Mouse (Mus musculus) fibroblast of lung, adult 2 months (primary cell): Measurements from ENCODE around the gene Unc93a2.
"Not testable (repeated sequence)": the region's sequence is repeated elsewhere in the genome, so short reads cannot be mapped to it uniquely, and the experiment has no call there.

Experiments
- DNase-seq: peaks from one replicate; pipeline ENCODE4 v3.0.0-alpha.2; 2011; ENCODE audit warnings: low read depth

Gene Unc93a2

GRCm38 (mm10) chr17:7385364-7385763 lies at the start of gene Unc93a2:
Unc93a2 (minus strand) TSS chr17:7385464.
- not testable (repeated sequence) for DNase-seq

DNA sequence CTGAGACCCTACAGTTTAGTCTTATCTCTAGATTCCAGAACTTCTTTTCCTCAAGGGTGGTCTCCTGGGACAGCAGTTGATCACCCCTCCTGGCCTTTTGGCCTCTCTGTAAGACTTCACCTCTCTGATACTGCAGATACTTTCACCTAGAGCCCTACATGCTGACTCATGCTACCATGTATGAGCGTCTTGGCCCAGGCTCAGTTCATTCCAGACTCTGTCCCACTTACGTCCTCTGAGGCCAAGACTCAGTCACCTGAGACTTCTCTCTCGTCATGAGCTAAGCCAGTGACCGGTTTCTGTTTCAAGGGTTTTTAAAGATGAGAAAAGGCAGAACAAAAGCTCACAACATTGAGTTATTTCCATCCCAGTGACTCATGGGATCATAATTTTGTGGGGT lies 48.9 kb upstream of the Unc93a2 start:
- DNase-seq = not testable (repeated sequence)

DNA sequence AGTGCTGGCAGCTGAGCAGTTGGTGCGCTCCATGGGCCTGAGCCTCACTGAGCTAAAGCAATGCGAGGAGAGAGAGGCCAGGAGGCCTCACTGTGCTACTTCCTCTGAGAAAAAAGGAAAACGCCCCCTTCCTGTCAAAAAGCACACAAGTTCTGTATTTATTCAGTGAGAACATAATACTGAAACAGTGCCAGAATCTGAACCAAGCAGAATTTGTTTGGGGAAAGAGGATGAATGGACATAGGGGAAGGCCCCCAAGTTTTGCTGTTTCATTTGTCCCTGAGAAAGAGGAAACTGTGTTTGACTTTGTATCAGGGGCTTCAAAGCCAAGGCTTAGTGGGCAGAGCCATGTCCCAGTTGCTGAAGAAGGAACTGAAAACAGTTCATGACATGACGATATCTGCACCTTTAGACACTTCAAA lies 45.0 kb upstream of the Unc93a2 start:
- DNase-seq = not testable (repeated sequence)

GRCm38 (mm10) chr17:7420191-7420973 lies 35.1 kb upstream of the Unc93a2 start:
- DNase-seq = not testable (repeated sequence)

GRCm38 (mm10) chr17:7414601-7415310 lies 29.5 kb upstream of the Unc93a2 start:
- not testable (repeated sequence) for DNase-seq

GRCm38 (mm10) chr17:7413336-7413735 lies 28.1 kb upstream of the Unc93a2 start:
- not testable (repeated sequence) for DNase-seq

DNA sequence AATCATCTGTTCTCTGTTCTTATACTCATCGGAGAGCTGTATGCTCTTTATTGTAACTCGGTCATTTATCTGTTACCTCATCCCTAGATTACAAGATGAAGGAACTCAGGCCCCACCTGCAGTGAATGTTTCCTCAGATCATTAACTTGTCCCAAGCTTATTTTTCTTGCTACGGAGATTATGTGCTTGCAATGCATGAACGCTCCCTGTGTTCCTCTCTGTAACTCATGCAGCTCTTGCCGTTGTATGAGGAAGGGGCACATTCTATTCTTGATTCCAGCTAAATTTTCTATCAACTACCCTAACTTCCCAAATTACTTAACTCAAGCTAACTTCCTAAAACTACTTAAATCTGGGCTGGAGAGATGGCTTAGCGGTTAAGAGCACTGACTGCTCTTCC lies 14.5 kb upstream of the Unc93a2 start:
- DNase-seq = not testable (repeated sequence)

- DNase-seq = not testable (repeated sequence)
Measured at GRCm38 (mm10) chr17:7398198-7398847, 13.1 kb upstream of the Unc93a2 start.

- DNase-seq = not testable (repeated sequence)
Measured at GRCm38 (mm10) chr17:7397079-7397478, 11.8 kb upstream of the Unc93a2 start.

DNA sequence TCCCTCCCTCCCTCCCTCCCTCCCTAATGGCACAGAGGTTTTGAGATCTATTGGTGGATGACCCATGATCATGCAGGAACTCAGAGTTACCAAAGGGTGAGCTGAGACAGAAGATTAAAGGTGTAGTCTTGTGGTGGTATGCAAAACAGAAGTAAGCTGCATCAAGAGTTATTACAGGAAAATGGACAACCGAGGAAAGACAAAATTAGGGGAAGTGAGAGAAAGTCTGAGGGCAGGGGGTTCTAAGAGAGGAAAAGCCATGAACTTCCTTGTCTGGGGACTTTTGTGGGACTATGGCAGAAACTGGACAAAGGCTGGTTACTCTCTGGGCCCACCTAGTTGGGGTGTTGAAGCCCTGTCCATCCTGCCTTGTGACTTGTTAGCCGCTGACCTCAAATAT lies 11.0 kb upstream of the Unc93a2 start:
- DNase-seq = not testable (repeated sequence)

- not testable (repeated sequence) for DNase-seq
Measured at GRCm38 (mm10) chr17:7395671-7396070, 10.4 kb upstream of the Unc93a2 start.

DNA sequence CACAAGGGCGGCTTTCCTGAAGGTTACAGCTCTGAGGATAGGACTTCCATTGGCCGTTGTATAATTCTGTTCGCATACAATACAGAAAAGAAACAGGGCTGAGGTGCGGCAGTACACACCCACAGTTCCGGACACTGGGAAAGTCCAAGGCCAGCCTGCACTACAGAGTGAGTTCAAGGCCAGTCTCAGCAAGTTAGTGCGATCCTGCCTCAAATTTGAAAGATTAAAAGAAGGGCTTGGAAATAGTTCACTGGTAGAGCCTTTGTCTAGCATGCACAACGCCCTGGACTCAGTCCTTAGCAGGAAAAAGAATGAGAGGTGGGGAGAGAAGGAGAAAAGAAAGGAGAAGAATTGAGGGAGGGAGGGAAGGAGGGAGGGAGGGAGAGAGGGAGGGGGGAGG lies 9.9 kb upstream of the Unc93a2 start:
- DNase-seq = not testable (repeated sequence)

- DNase-seq = not testable (repeated sequence)
Measured at GRCm38 (mm10) chr17:7389898-7390297, 4.6 kb upstream of the Unc93a2 start.

DNA sequence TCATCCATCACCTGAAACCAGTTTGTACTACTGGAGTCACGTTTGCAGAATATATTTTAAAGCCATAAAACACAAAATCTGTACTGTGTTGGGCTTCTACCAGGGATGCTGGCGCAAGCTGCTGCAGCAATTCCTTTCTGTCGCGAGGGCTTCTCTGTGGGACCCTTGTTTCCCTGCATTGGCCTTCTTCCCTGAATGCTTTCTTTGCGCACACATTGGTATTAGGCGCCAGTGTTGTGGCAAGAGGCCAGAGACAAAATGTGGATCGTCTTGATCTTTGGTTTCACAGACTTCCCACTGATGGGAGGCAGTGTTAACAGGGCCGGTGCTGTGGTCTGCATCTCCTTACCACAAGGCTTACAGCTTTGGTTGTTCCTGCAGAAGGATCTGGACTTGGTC lies 3.7 kb upstream of the Unc93a2 start:
- DNase-seq = not testable (repeated sequence)

- not testable (repeated sequence) for DNase-seq
Measured at GRCm38 (mm10) chr17:7388341-7388957, 3.2 kb upstream of the Unc93a2 start.

DNA sequence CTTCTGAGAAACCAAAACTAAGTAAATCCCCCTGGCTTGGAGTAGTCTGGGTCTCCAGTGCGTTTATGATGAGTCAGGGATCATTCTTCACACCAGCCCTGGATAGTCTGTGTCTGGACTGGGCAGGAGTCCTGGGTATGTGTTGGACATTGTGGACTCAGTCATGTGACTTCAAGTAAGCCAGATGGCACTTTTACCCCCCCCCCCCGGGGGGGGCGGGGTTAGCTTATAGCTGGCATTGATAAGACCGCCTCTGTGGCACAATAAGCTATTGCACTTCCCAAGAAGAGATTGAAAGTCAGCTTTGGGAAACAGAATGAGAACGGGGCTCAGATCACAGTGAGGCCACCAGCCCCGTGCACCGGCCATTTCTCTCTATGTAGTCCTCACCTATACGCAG lies 752 bp upstream of the Unc93a2 start:
- not testable (repeated sequence) for DNase-seq

DNA sequence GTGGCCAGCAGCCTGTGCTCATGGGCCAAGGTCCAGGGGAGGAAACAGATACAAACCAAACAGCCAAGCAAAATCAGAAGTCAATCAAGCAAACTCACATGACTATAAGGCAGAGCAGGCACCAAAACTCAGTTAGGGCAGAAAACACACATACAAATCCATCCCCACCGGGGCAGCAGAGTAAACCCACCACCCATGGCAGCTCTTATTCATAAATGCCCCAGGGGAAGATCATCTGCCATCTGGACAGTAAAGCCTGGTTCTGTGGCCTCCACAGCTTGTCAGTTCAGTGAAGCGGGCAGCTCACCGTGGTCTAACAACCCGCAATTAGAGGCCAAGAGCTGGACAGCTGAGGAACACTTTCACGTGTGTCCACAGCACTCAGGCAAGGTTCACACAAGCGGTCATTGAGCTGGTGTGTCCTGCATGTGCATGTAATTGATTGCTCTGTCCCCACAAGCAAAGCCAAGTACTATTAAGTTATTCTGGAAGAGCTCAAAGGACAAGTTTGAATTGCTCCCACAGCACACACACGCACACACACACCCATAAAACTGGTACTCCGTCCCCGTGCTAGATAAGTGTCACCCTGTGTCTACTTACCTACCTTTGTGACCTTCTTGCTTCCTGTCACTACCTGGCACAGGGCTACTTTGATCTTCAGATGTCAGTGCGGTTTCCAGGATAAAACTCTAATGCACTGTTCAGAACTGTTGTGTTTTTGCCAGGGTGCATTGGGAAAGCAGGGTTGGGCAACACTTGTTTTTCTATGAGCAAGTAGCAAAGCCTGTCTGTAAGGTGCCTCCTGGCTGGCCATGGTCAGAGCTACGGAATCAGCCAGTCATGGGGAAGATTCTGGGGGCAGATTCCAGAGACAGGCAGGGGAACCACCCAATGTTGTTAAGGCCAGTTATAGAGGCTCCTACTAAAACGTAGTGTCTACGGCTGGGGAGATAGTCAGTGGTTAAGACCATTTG lies 1.8 kb downstream of the Unc93a2 start:
- DNase-seq = not testable (repeated sequence)

GRCm38 (mm10) chr17:7382711-7383110 lies 2.6 kb downstream of the Unc93a2 start:
- not testable (repeated sequence) for DNase-seq

- not testable (repeated sequence) for DNase-seq
Measured at GRCm38 (mm10) chr17:7377907-7378306, 7.4 kb downstream of the Unc93a2 start.

DNA sequence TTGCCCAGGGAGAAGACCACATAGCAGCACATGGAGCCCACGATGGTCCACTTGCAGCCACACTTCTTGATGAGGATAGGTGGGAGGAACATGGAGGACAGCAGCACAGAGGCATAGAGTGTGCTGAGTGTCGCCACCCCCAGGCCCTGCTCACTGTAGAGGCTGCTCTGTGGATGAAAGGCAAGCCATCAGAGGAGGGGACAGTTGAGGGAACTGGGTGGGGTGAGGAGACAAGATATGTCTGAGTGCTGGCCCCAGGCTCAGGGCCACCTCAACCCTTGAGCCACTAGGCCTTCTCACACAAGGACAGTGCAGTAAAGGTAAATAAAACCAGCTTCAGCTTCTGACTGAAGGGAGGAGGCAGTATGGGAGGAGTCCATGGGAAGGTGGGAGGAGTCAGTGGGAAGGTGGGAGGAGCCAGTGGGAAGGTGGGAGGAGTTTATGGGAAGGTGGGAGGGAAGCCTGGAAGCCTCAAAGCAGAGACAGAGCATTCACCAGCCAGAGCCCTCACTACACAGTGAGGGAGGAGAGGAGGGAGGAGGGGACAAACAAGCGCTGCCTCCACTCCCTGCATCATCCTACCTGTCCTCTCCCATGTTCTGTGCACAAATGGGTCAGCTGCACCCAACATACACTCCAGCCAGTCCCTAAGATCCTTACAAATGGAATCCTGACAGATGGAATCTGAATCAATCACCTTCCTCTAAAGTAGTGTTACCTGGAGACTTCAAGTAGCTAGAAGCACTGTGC lies 8.1 kb downstream of the Unc93a2 start:
- DNase-seq = not testable (repeated sequence)
